Mouse (Mus musculus): ENCODE results near the gene Creg2. TPM values are rescaled to one million over a fixed set of nuclear protein-coding genes. Genes with fewer than 3 reads are reported as not detected.

Gene Creg2
- polyA plus RNA-seq, 1 experiment from 2014 or later = 0.26 TPM

- Histone ChIP-seq H3K4me1 (replicated peaks; ENCODE audit: control insufficient read depth, insufficient read depth, low read length) (no peaks in the 10 kb centered on the region; the same call in 1 of the 2 replicates), H3K36me3 (ENCODE audit: control insufficient read depth, insufficient read depth) (no peaks in the 10 kb centered on the region), H3K4me2 (replicated peaks; ENCODE audit: low read depth) (no peak overlapping the region), H3K9ac (ENCODE audit: low read depth, low read length) (no peak overlapping the region), H3K27me3 (replicated peaks; ENCODE audit: control insufficient read depth, insufficient read depth, low read length) (no peaks in the 10 kb centered on the region), H3K4me3 (ENCODE audit: low read depth, low read length) (no peak overlapping the region), H3K27ac (ENCODE audit: low read depth, low read length) (no peak overlapping the region), H3K9me3 (ENCODE audit: control insufficient read depth) (no peaks in the 10 kb centered on the region)
- no peak for TF ChIP-seq CTCF (IDR thresholded peaks at IDR 0.05; ENCODE audit: low read depth)
- 27% methylated on average over 6 of the region's 6 CpGs for WGBS
- ATAC-seq = no peak
These were observed 79.6 kb downstream of the Creg2 start for GRCm38 (mm10) chr1:39571653-39572052.

Other genes starting within 250 kb of the Creg2 start
- gene Tbc1d8, start 172.7 kb downstream of the Creg2 start, polyA plus RNA-seq (2015; fragmentation: Nextera tagmentation; extraction: Ambion mirVana) = 4.2 and 4.7 TPM in 2 replicates
- 13.5 and 14.7 TPM in 2 replicates for gene Cnot11, start 116.5 kb downstream of the Creg2 start, polyA plus RNA-seq (2015; fragmentation: Nextera tagmentation; extraction: Ambion mirVana)
- gene Rnf149, start 74.1 kb downstream of the Creg2 start, polyA plus RNA-seq (2015; fragmentation: Nextera tagmentation; extraction: Ambion mirVana) = 16.9 and 20.4 TPM in 2 replicates
- 0.09 and 0.16 TPM in 2 replicates for gene Rfx8, start 69.5 kb upstream of the Creg2 start, polyA plus RNA-seq (2015; fragmentation: Nextera tagmentation; extraction: Ambion mirVana)
- gene Gm3646, start 153.9 kb upstream of the Creg2 start, polyA plus RNA-seq (2015; fragmentation: Nextera tagmentation; extraction: Ambion mirVana) = 0.54 TPM in 1 of 2 replicates, not detected in the other
- gene Map4k4, start 249.4 kb upstream of the Creg2 start, polyA plus RNA-seq (2015; fragmentation: Nextera tagmentation; extraction: Ambion mirVana) = 6.8 and 9.3 TPM in 2 replicates

All from intestine, postnatal 0 days (tissue).